Mouse (Mus musculus) thymus, adult 2 months (tissue): Measurements from ENCODE around the gene 1600014C10Rik. TPM values are rescaled to one million over a fixed set of nuclear protein-coding genes. Genes with fewer than 3 reads are reported as not detected.

Experiments
- DNase-seq: peaks from one replicate; pipeline ENCODE4 v3.0.0; 2021
- H3K27ac ChIP-seq: fragments of 200-500 bp; 2 replicates; pipeline ENCODE4 v1.5.1; 2012; ENCODE audit warnings: low read length, control low read depth; ENCODE audit not compliant: control insufficient read depth, insufficient read depth
- H3K27me3 ChIP-seq: fragments of 200-500 bp; 2 replicates; pipeline ENCODE4 v1.6.1; 2012; ENCODE audit warnings: mild to moderate bottlenecking, low read length, moderate library complexity, mixed read lengths; ENCODE audit not compliant: control insufficient read depth, insufficient read depth
- H3K36me3 ChIP-seq: fragments of 200-500 bp; 2 replicates; pipeline ENCODE4 v1.6.1; 2012; ENCODE audit warnings: mild to moderate bottlenecking, low read length, moderate library complexity; ENCODE audit not compliant: control insufficient read depth, insufficient read depth
- H3K4me1 ChIP-seq: fragments of 200-500 bp; replicated peaks from 2 replicates; pipeline ENCODE4 v1.6.1; 2012; ENCODE audit warnings: low read length; ENCODE audit not compliant: control insufficient read depth, insufficient read depth
- H3K4me3 ChIP-seq: fragments of 200-500 bp; 2 replicates; pipeline ENCODE4 v1.5.1; 2012; ENCODE audit warnings: mild to moderate bottlenecking, low read length, control low read depth, moderate library complexity; ENCODE audit not compliant: control insufficient read depth, insufficient read depth
- CTCF ChIP-seq: fragments of 200-500 bp; IDR thresholded peaks from 2 replicates; pipeline ENCODE4 v1.5.1; 2012; ENCODE audit warnings: mild to moderate bottlenecking, control low read depth, low read length, moderate library complexity, borderline replicate concordance; ENCODE audit not compliant: control insufficient read depth, poor library complexity, insufficient read depth; ENCODE audit errors: extremely low read depth
- POLR2A ChIP-seq: fragments of 200-500 bp; IDR thresholded peaks from 2 replicates; pipeline ENCODE4 v1.6.1; 2012; ENCODE audit warnings: mild to moderate bottlenecking, low read length, control low read depth, moderate library complexity; ENCODE audit not compliant: control insufficient read depth, poor library complexity, insufficient read depth; ENCODE audit errors: extremely low read depth
- WGBS: fragments of 180-500 bp; shearing (Covaris S2); methylation state at CpG from one replicate; pipeline ENCODE4 v1.1.7; 2018; 5-methylcytosine and 5-hydroxymethylcytosine counted together
- polyA plus RNA-seq: library from polyadenylated mRNA; depleted of rRNA; stranded (reverse); fragments of >200 nt; gene quantifications from 2 replicates; pipeline ENCODE4 v1.2.3, GENCODE M21; 2012; rRNA removed

Gene 1600014C10Rik
- polyA plus RNA-seq, 1 experiment = 44.8 TPM

DNA sequence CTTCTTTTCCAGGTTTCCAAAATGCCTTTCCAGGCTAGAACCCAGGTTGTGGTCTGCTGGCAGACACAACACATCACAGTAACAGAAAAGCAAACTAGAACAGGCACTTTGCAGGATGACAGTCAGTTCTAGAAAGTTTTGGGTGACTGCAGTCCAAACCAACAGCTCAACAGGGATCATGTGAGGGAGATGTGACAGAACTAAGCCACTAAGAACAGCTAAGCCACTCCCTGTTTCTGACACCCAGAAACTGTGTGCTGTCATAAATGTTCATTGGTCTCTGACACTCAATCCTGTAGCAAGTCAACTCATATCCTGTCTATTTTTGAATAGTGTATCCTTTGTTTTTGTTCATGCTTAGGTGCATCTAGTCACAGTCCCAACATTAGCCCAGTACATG lies 54.1 kb downstream of the 1600014C10Rik start:
- no peak for DNase-seq
- Histone ChIP-seq H3K36me3 (no peaks in the 10 kb centered on the region), H3K27ac (no peak overlapping the region), H3K4me1 (0 out of 2 replicates have a peak, but pooled peaks cover 3% of the 10 kb centered on the region), H3K27me3 (no peaks in the 10 kb centered on the region), H3K4me3 (no peak overlapping the region)
- no peak for TF ChIP-seq POLR2A

DNA sequence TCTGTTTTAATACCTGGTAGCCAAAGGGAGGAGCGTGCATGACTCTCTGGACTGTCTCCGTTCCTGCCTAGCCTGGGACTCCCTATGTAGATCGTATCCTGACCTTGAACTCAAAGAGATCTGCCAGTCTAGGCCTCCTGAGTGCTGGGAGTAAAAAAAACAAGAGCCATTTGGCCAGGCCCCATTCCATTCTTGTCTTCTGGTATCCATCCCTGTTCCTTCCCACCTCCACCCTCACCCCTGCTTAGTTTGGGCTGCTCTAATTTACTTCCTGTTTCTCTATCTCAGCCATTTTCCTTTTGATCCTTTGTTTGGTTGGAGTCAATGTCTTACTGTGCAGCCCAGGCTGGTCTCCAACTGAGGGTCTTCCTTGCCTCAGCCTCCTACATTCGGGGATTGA lies 59.4 kb downstream of the 1600014C10Rik start:
- Histone ChIP-seq H3K4me3 (no peak overlapping the region), H3K36me3 (no peaks in the 10 kb centered on the region), H3K27ac (no peak overlapping the region), H3K27me3 (no peaks in the 10 kb centered on the region), H3K4me1 (no peaks in the 10 kb centered on the region)
- TF ChIP-seq POLR2A (no peak), CTCF (no peak)
- 93% methylated on average over 4 of the region's 4 CpGs for WGBS
- no peak for DNase-seq

Other genes starting within 250 kb of the 1600014C10Rik start
- 10.3 and 11.4 TPM in 2 replicates for gene Uri1, start 159.7 kb upstream of the 1600014C10Rik start, polyA plus RNA-seq
- 27.1 and 57.3 TPM in 2 replicates for gene Ccne1, start 75.7 kb upstream of the 1600014C10Rik start, polyA plus RNA-seq
- gene Plekhf1, start 44.8 kb downstream of the 1600014C10Rik start, polyA plus RNA-seq = 5.8 and 6.2 TPM in 2 replicates
- 16.8 and 17.8 TPM in 2 replicates for gene Pop4, start 88.2 kb downstream of the 1600014C10Rik start, polyA plus RNA-seq